Mouse (Mus musculus) urinary bladder, postnatal 10 days (tissue): ENCODE data around the gene Elp5.
A peak's percentile ranks its signal among the peaks of the same experiment; 100 is the strongest.
"Not testable (repeated sequence)": the region's sequence is repeated elsewhere in the genome, so short reads cannot be mapped to it uniquely, and the experiment has no call there.

Experiments
- DNase-seq: peaks from one replicate; pipeline ENCODE4 v3.0.0; 2022; ENCODE audit warnings: low spot score

Gene Elp5

DNA sequence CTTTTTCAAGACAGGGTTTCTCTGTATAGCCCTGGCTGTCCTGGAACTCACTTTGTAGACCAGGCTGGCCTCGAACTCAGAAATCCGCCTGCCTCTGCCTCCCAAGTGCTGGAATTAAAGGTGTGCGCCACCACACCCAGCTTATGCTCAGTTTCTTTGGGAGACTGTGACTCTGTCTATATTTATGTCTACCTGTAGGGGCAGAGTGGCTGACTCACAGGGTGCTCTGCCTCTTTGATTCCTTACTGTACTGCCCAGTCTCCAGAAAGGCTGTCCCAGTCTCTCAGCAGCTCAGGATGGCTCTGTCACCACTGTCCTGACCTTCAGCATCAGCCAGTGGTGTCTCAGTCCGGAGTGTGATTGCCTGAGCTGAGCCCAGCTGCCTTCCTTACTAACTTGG, 26.7 kb downstream of the Elp5 start:
- not testable (repeated sequence) for DNase-seq

DNA sequence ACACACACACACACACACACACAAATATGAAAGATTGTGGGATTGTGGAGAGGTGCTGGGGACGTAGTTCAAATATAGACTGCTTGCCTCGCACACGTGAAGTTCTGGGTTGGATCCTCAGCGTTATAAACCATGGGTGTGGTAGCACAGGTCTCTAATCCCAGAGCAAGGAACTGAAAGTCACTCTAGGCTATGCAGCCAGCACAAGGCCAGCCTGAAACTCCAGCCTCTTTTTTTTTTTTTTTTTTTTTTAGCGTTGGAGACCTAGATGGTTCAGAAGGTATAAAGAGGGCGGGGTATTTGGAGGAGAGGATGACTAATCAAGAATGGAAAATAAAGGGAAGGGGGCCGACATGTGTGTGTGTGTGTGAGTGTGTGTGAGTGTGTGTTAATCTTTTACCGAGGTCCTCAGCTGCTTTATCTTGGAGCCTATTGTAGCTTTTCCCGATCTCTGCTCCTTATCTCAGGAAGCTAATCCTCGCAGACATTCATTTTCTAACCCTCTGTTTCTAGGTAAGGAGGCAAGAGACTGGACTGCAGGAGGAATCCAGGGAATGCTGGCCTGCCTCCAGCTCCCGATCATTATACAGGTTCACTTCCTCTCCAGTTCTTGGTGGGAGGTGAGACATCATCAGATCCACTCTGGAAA, 28.9 kb downstream of the Elp5 start:
- DNase-seq = no peak

GRCm38 (mm10) chr11:69952274-69952673, 30.0 kb downstream of the Elp5 start:
- DNase-seq = no peak

DNA sequence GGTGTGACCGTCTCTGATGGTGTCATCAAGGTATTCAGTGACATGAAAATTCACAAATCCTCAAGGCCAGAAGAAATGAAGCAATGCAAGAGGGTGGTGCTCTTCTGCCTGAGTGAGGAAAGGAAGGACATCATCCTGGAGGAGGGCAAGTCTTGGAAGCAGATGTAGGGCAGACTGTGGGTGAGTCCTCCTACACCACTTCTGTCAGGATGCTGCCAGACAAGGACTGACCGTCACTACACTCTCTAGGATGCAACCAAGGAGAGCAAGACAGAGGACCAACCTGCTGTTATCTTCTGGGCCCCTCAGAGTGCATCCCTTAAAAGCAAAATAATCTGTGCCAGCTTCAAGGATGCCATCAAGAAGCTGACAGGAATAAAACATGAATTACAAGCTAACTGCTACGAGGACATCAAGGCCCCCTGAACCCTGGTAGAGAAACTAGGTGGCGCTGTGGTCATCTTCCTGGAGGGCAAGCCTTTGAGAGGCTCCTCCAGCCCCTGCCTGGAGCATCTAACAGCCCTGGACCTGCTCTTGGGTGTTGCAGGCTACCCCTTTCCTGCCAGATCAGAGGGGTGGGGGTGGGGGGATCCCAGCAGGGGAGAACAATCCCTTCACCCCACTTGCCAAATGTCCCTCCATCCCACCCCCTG, 31.4 kb downstream of the Elp5 start:
- no peak for DNase-seq

- peak; percentile 55 for DNase-seq
These were observed 33.6 kb downstream of the Elp5 start for GRCm38 (mm10) chr11:69948763-69949150.

GRCm38 (mm10) chr11:69948066-69948762, 34.1 kb downstream of the Elp5 start, which contains the start of gene Slc2a4:
TSS of gene Slc2a4 (minus strand) at chr11:69948188.
- DNase-seq = peak; percentile 82

DNA sequence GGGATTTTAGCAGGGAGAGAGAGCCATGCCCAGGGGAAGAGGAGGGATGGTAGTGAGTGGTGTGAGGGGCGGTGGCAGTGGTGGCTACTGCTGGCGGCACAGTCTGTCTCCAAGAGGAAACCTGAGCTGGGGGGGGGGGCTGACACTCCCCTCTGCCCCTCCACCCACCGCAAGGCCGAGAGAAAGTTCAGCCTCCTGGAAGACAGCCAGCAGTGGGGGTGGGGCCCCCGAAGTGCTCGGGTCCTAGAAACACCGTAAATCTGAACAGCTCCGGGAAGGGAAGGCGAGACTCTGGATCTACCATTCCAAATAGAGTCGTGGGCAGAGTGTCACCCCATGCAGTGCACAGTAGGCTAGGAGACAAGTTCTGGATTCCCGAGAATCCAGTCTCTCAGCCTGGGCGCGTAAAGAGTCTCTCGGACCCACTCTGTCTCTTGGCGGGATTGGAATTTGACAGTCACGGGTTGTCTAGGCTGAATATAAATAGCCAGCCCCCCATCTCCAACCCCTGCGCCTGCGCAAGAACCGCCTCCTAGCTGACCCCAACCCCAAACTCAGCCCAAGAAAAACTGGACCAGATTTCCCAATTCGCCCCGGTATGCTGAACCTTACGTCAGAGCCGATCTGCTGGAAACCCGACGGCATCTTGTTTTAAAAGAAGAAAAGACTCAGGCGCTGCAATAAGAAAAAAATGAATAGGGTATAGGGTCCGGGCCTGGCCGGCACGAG, 34.8 kb downstream of the Elp5 start:
- DNase-seq = no peak

- no peak for DNase-seq
These were observed 36.1 kb downstream of the Elp5 start for GRCm38 (mm10) chr11:69945997-69946891.

DNA sequence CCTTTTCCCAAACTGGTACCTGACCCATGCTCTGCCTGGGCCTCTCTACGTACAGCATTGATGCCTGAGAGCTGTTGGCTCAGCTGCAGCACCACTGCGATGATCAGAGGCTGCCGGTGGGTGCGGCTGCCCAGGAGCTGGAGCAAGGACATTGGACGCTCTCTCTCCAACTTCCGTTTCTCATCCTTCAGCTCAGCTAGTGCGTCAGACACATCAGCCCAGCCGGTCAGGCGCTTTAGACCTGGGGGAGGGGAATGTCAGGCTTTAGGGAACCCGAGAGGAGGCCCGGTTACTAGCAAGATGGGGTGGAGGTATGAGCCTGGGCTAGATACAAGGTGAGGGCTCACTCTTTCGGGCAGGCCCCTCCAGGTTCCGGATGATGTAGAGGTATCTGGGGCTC, 37.1 kb downstream of the Elp5 start:
- no peak for DNase-seq

DNA sequence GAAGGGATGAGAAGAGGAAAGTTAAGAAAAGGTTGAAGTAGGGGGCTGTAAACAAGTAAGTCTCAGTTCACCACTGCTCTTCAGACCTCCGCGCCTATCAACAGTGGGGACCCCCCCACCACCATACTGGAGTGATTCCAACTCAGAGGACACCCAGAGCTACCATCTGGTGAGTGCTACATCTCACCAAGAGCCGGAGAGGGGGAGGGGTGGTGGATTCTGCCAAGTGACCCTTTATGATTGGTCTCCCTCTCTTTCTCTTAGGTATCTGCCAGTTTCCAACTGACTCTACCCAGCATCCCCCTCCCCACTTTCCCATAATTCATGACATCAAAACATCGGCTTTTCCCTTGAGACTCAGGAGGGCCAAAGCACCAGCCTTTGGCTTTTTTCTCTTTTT, 41.4 kb downstream of the Elp5 start:
- DNase-seq = no peak

GRCm38 (mm10) chr11:69939731-69940130, 42.6 kb downstream of the Elp5 start:
- no peak for DNase-seq

DNA sequence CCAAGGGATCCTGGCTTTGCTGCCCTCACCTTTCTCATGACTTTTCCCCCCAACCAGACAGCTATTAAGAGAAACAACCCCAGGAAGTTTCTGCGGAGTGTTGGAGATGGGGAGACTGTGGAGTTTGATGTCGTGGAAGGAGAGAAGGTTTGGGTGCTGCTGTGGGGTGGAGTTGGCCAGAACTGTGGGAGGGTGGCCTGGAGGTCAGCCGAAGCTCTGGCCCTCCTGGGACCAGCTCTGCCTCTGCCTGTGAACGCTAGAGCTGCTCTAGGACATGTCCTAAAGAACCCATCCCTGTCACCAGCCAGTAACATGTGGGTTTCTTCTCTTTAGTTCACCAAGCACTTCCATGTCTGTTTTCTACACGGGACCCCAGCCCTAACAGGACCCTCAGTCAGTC, 43.1 kb downstream of the Elp5 start:
- DNase-seq = no peak

GRCm38 (mm10) chr11:69938401-69938979, 43.8 kb downstream of the Elp5 start:
- no peak for DNase-seq

- DNase-seq = no peak
These were observed 44.5 kb downstream of the Elp5 start for GRCm38 (mm10) chr11:69937834-69938233.

GRCm38 (mm10) chr11:69937385-69937784, 44.9 kb downstream of the Elp5 start:
- no peak for DNase-seq

DNA sequence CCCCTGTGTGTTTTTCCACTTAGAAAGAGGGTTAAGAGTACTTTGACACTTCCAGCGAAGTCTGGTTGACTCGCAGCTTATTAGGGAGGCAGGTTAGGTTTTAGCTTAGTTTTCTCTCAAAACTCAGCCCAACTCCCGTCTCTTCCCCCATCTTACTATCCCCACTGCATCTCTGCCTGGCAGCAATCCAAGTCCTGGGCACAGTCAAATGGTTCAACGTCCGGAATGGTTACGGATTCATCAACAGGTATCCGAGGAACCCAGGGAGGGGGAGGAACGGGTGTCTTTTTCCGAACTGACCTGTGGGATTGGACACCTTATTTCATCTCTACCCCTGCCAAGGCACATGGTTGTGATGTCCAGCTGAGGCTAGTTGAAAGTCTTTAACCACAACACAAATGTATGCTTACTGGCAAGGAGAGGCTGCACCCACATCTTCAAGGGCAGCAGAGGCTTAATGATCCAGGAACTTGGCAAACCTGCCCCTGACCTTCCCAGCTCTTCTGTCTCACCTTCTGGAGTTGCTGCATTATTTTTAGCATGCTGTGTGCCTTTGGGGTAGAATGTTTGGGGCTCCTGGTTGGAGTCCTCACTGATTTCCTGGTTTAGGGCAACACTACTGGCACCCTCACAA, 45.5 kb downstream of the Elp5 start:
- no peak for DNase-seq

GRCm38 (mm10) chr11:69936156-69936555, 46.2 kb downstream of the Elp5 start:
- no peak for DNase-seq

DNA sequence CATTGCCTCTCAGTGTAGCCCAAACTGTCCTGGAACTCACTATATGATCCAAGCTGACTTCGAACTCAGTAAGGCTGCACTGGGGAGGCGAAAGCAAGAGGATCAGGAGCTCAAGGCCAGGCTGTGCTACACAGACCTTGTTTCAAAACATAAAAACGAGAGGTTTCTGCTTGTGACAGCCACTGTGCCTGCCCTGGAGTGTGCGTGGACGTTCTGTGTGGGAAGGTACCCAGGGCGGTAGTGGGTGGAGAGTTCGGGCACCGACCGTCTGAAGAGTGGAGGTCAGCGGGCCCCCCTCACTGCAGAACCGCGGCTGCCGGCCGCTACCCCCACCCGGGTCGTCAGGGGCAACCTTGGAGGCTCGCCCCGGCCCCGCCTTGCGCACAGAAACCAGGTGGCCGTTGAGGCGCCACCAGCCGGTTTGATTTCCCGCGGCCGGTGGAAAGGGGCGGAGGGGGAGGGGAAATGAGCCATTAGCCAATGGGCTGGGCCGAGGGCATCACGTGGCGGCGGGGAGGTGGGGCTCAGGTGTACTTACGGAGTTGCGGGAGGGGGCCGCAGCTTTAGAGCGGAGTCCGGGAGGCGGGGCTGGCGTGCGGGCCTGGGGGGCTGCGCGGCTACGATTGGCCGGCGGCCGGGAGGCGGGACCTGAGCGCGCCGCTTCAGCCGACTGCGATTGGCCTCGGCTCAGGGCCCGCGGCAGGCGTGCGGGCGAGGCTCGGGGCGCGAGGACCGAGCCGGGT, 47.0 kb downstream of the Elp5 start, which contains the start of gene Ybx2:
Gene Ybx2 (plus strand): TSS at position 660 of the 743 bp plus-strand sequence.
- no peak for DNase-seq

- no peak for DNase-seq
These were observed 47.6 kb downstream of the Elp5 start for GRCm38 (mm10) chr11:69934681-69935080.

- DNase-seq = peak; percentile 86
These were observed 48.1 kb downstream of the Elp5 start for GRCm38 (mm10) chr11:69934169-69934568.
